Mouse (Mus musculus): ENCODE results near the gene Ddx28. TPM values are rescaled to one million over a fixed set of nuclear protein-coding genes. Genes with fewer than 3 reads are reported as not detected.

The Ddx28 gene
- polyA plus RNA-seq, 2 experiments, result 6.6 to 9.1 TPM

GRCm38 (mm10) chr8:106007135-106007534 lies 4.5 kb downstream of the Ddx28 start:
- Histone ChIP-seq H3K4me3 (ENCODE audit: insufficient read depth in 1 of 2, low read depth in 2 of 2, low read length in 2 of 2) (no peak overlapping the region), H3K27me3 (ENCODE audit: control insufficient read depth, insufficient read depth, low read length) (no peaks in the 10 kb centered on the region; the same call in 1 of the 2 replicates), H3K9ac (replicated peaks) (no peak overlapping the region), H3K9me3 (ENCODE audit: control insufficient read depth, low read length) (no peaks in the 10 kb centered on the region), H3K27ac (no peak overlapping the region), H3K4me2 (ENCODE audit: low read depth) (no peak overlapping the region), H3K4me1 (replicated peaks; ENCODE audit: control insufficient read depth in 2 of 2, insufficient read depth in 2 of 2, low read length in 1 of 2) (peaks cover 10 to 13% of the 10 kb centered on the region in 2 experiments), H3K36me3 (replicated peaks; ENCODE audit: control insufficient read depth, insufficient read depth, low read depth) (no peaks in the 10 kb centered on the region)
- WGBS (ENCODE audit: insufficient replicate concordance), result 45% methylated on average over 3 of the region's 3 CpGs
- TF ChIP-seq CTCF (IDR thresholded peaks at IDR 0.05; ENCODE audit: low read depth) (no peak), EP300 (IDR thresholded peaks at IDR 0.05; ENCODE audit: low read depth) (no peak)
- DNase-seq (ENCODE audit: low read depth in 3 of 3, low spot score in 3 of 3) (no peak), ATAC-seq (ENCODE audit: insufficient read depth) (no peak)

DNA sequence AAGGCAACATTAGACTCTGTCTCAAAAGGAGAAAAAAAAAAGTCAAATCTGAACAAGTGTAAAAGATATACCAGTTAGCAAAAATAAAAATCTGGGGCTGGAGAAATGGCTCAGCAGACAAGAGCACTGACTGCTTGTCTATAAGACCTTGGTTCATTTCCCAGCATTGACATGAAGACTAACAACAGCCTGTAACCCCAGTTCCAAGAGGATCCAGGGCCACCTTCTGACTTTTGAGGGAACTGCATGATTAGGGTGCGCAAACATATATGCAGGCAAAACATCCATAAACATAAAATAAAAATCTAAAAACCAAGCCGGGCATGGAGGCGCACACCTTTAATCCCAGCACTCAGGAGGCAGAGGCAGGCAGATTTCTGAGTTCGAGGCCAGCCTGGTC lies 5.3 kb downstream of the Ddx28 start:
- Histone ChIP-seq H3K4me1 (replicated peaks; ENCODE audit: control insufficient read depth in 2 of 2, insufficient read depth in 2 of 2, low read length in 1 of 2) (peaks cover 8 to 10% of the 10 kb centered on the region in 2 experiments; a peak in 3 of 4 replicates), H3K4me3 (ENCODE audit: insufficient read depth in 1 of 2, low read depth in 2 of 2, low read length in 2 of 2) (no peak overlapping the region), H3K27me3 (ENCODE audit: control insufficient read depth, insufficient read depth, low read length) (no peaks in the 10 kb centered on the region; the same call in 1 of the 2 replicates), H3K36me3 (replicated peaks; ENCODE audit: control insufficient read depth, insufficient read depth, low read depth) (no peaks in the 10 kb centered on the region), H3K27ac (no peak overlapping the region), H3K9ac (replicated peaks) (no peak overlapping the region), H3K9me3 (ENCODE audit: control insufficient read depth, low read length) (no peaks in the 10 kb centered on the region), H3K4me2 (ENCODE audit: low read depth) (no peak overlapping the region)
- ATAC-seq (ENCODE audit: insufficient read depth), result no peak
- peak; percentile 37; the same call in 1 of the 2 replicates for TF ChIP-seq CTCF (IDR thresholded peaks at IDR 0.05; ENCODE audit: low read depth)
- TF ChIP-seq EP300 (IDR thresholded peaks at IDR 0.05; ENCODE audit: low read depth), result no peak
- WGBS (ENCODE audit: insufficient replicate concordance), result 74% methylated on average over 4 of the region's 4 CpGs
- DNase-seq (ENCODE audit: low read depth in 3 of 3, low spot score in 3 of 3), result no peak

DNA sequence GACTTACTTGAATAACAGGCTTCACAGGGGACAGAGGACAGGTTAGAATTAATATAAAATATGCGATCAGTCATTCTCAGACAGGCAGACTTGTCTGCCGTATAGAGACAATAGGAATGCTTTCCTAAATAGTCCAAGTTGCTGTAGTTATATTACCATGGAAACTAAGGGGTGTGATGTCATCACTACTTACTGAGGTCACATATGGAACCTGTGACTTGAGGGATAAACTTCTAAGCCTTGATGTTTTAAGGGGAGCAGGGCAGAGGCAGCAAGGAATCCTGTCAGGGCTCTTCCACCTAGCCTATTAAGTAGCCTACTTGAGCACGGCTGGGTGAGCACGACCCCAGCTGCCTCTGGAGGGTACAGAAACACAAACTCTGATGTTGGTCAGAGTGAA lies 5.8 kb downstream of the Ddx28 start, which contains the start of gene Dpep2nb:
Gene Dpep2nb, minus strand, starts transcription at position 101 of the 400 bp plus-strand sequence.
- Histone ChIP-seq H3K27me3 (ENCODE audit: control insufficient read depth, insufficient read depth, low read length) (no peaks in the 10 kb centered on the region; the same call in 1 of the 2 replicates), H3K4me3 (ENCODE audit: insufficient read depth in 1 of 2, low read depth in 2 of 2, low read length in 2 of 2) (no peak within 1 kb of the TSS), H3K36me3 (replicated peaks; ENCODE audit: control insufficient read depth, insufficient read depth, low read depth) (no peaks in the 10 kb centered on the region), H3K27ac (no peak within 1 kb of the TSS), H3K4me1 (replicated peaks; ENCODE audit: control insufficient read depth in 2 of 2, insufficient read depth in 2 of 2, low read length in 1 of 2) (peaks cover 8 to 10% of the 10 kb centered on the region in 2 experiments; a peak in 3 of 4 replicates), H3K4me2 (ENCODE audit: low read depth) (no peak within 1 kb of the TSS), H3K9ac (replicated peaks) (no peak within 1 kb of the TSS), H3K9me3 (ENCODE audit: control insufficient read depth, low read length) (no peaks in the 10 kb centered on the region)
- 75% methylated on average over 4 of the region's 4 CpGs for WGBS (ENCODE audit: insufficient replicate concordance)
- DNase-seq (ENCODE audit: low read depth in 3 of 3, low spot score in 3 of 3) (no peak), ATAC-seq (ENCODE audit: insufficient read depth) (no peak)
- TF ChIP-seq EP300 (IDR thresholded peaks at IDR 0.05; ENCODE audit: low read depth) (no peak), CTCF (IDR thresholded peaks at IDR 0.05; ENCODE audit: low read depth) (no peak)

GRCm38 (mm10) chr8:106004538-106005207 lies 7.0 kb downstream of the Ddx28 start:
- no peak for DNase-seq (ENCODE audit: low read depth in 3 of 3, low spot score in 3 of 3)
- no peak for ATAC-seq (ENCODE audit: insufficient read depth)
- H3K9me3 ChIP-seq (ENCODE audit: control insufficient read depth, low read length), result no peaks in the 10 kb centered on the region
- H3K27ac ChIP-seq, result no peak overlapping the region
- no peaks in the 10 kb centered on the region; the same call in 1 of the 2 replicates for H3K27me3 ChIP-seq (ENCODE audit: control insufficient read depth, insufficient read depth, low read length)
- no peaks in the 10 kb centered on the region for H3K36me3 ChIP-seq (replicated peaks; ENCODE audit: control insufficient read depth, insufficient read depth, low read depth)
- no peak for TF ChIP-seq EP300 (IDR thresholded peaks at IDR 0.05; ENCODE audit: low read depth)
- TF ChIP-seq CTCF (IDR thresholded peaks at IDR 0.05; ENCODE audit: low read depth), result no peak
- H3K4me1 ChIP-seq (replicated peaks; ENCODE audit: control insufficient read depth in 2 of 2, insufficient read depth in 2 of 2, low read length in 1 of 2), result peaks cover 0 to 1% of the 10 kb centered on the region in 2 experiments; a peak in 1 of 4 replicates
- WGBS (ENCODE audit: insufficient replicate concordance), result 40% methylated on average over 8 of the region's 8 CpGs
- no peak overlapping the region for H3K4me2 ChIP-seq (ENCODE audit: low read depth)
- H3K4me3 ChIP-seq (ENCODE audit: insufficient read depth in 1 of 2, low read depth in 2 of 2, low read length in 2 of 2), result no peak overlapping the region
- H3K9ac ChIP-seq (replicated peaks), result no peak overlapping the region

DNA sequence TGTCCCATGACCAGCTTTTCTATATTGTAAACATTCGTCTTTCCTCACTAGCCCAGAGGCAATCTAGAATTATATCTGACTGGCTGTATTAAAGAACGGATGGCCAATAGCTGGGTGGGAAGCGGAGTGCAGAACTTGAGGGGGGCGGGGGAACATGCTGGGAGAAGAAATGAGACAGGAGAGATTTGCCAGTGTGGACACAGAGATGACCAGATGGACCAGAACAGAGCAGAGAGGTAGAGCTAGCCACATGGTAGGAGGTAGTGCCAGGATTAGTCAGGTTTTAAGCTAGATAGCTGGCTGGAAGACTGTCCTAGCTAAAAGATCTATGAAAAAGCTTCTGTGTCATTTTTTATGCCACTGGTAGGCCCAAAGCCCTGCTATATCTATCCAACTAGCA lies 9.8 kb downstream of the Ddx28 start:
- TF ChIP-seq EP300 (IDR thresholded peaks at IDR 0.05; ENCODE audit: low read depth), result no peak
- TF ChIP-seq CTCF (IDR thresholded peaks at IDR 0.05; ENCODE audit: low read depth), result no peak
- no peak overlapping the region for H3K4me3 ChIP-seq (ENCODE audit: insufficient read depth in 1 of 2, low read depth in 2 of 2, low read length in 2 of 2)
- no peak overlapping the region for H3K9ac ChIP-seq (replicated peaks)
- H3K4me1 ChIP-seq (replicated peaks; ENCODE audit: control insufficient read depth in 2 of 2, insufficient read depth in 2 of 2, low read length in 1 of 2), result peaks cover 0 to 5% of the 10 kb centered on the region in 2 experiments; a peak in 2 of 4 replicates
- H3K4me2 ChIP-seq (ENCODE audit: low read depth), result no peak overlapping the region
- H3K36me3 ChIP-seq (replicated peaks; ENCODE audit: control insufficient read depth, insufficient read depth, low read depth), result no peaks in the 10 kb centered on the region
- DNase-seq (ENCODE audit: low read depth in 3 of 3, low spot score in 3 of 3) (no peak), ATAC-seq (ENCODE audit: insufficient read depth) (no peak)
- H3K27ac ChIP-seq, result no peak overlapping the region
- no peaks in the 10 kb centered on the region for H3K9me3 ChIP-seq (ENCODE audit: control insufficient read depth, low read length)
- H3K27me3 ChIP-seq (ENCODE audit: control insufficient read depth, insufficient read depth, low read length), result no peaks in the 10 kb centered on the region; the same call in 1 of the 2 replicates
- 67% methylated on average over 4 of the region's 4 CpGs for WGBS (ENCODE audit: insufficient replicate concordance)

All from liver, embryonic 14.5 days (tissue).